Mouse (Mus musculus): ENCODE results near the gene Prr13. TPM values are rescaled to one million over a fixed set of nuclear protein-coding genes. Genes with fewer than 3 reads are reported as not detected.

Gene Prr13
- polyA plus RNA-seq (2012; rRNA removed) (69.0 and 84.6 TPM in 2 replicates), polyA plus RNA-seq (2014; fragmentation: Nextera tagmentation; extraction: Ambion mirVana) (111 and 117 TPM in 2 replicates)

GRCm38 (mm10) chr15:102458904-102459317 is at the start of gene Prr13:
Gene Prr13, plus strand, starts transcription at chr15:102459028.
- peak within 1 kb of the TSS; percentile 55 to 75 for H3K4me3 ChIP-seq (ENCODE audit: insufficient read depth in 1 of 2, low read depth in 2 of 2, low read length in 2 of 2)
- H3K9ac ChIP-seq (replicated peaks): peak within 1 kb of the TSS; percentile 43
- no peaks in the 10 kb centered on the region for H3K27me3 ChIP-seq (ENCODE audit: control insufficient read depth, insufficient read depth, low read length)
- peaks cover 40 to 45% of the 10 kb centered on the region in 2 experiments for H3K4me1 ChIP-seq (replicated peaks; ENCODE audit: control insufficient read depth in 2 of 2, insufficient read depth in 2 of 2, low read length in 1 of 2)
- H3K9me3 ChIP-seq (ENCODE audit: control insufficient read depth, low read length): no peaks in the 10 kb centered on the region
- ATAC-seq (ENCODE audit: insufficient read depth): peak; percentile 79
- TF ChIP-seq CTCF (IDR thresholded peaks at IDR 0.05; ENCODE audit: low read depth): peak; percentile 82
- TF ChIP-seq EP300 (IDR thresholded peaks at IDR 0.05; ENCODE audit: low read depth): no peak
- under 1% methylated on average over 19 of the region's 19 CpGs for WGBS (ENCODE audit: insufficient replicate concordance)
- peak within 1 kb of the TSS; percentile 88 for H3K4me2 ChIP-seq (ENCODE audit: low read depth)
- H3K27ac ChIP-seq: peak within 1 kb of the TSS; percentile 87
- peak; percentile 91 to 95 (median 94) for DNase-seq (ENCODE audit: low read depth in 3 of 3, low spot score in 3 of 3)
- no peaks in the 10 kb centered on the region; the same call in 1 of the 2 replicates for H3K36me3 ChIP-seq (replicated peaks; ENCODE audit: control insufficient read depth, insufficient read depth, low read depth)

- TF ChIP-seq CTCF (IDR thresholded peaks at IDR 0.05; ENCODE audit: low read depth) (no peak), EP300 (IDR thresholded peaks at IDR 0.05; ENCODE audit: low read depth) (no peak)
- Histone ChIP-seq H3K4me3 (ENCODE audit: insufficient read depth in 1 of 2, low read depth in 2 of 2, low read length in 2 of 2) (no peak overlapping the region), H3K27ac (no peak overlapping the region), H3K9me3 (ENCODE audit: control insufficient read depth, low read length) (no peaks in the 10 kb centered on the region), H3K4me2 (ENCODE audit: low read depth) (peak overlapping the region; percentile 11), H3K27me3 (ENCODE audit: control insufficient read depth, insufficient read depth, low read length) (no peaks in the 10 kb centered on the region), H3K4me1 (replicated peaks; ENCODE audit: control insufficient read depth in 2 of 2, insufficient read depth in 2 of 2, low read length in 1 of 2) (peaks cover 17 to 20% of the 10 kb centered on the region in 2 experiments), H3K36me3 (replicated peaks; ENCODE audit: control insufficient read depth, insufficient read depth, low read depth) (peaks cover 55% of the 10 kb centered on the region), H3K9ac (replicated peaks) (peak overlapping the region; percentile 10; the same call in 1 of the 2 replicates)
- WGBS (ENCODE audit: insufficient replicate concordance): 85% methylated on average over 3 of the region's 3 CpGs
- DNase-seq (ENCODE audit: low read depth in 3 of 3, low spot score in 3 of 3) (no peak), ATAC-seq (ENCODE audit: insufficient read depth) (no peak)
Measured at GRCm38 (mm10) chr15:102409286-102409685, 49.5 kb upstream of the Prr13 start.

- peak overlapping the region; percentile 48 for H3K4me2 ChIP-seq (ENCODE audit: low read depth)
- 74% methylated on average over 1 of the region's 1 CpGs for WGBS (ENCODE audit: insufficient replicate concordance)
Measured at GRCm38 (mm10) chr15:102411077-102411476, 47.8 kb upstream of the Prr13 start.

GRCm38 (mm10) chr15:102413687-102414086 is 45.1 kb upstream of the Prr13 start:
- Histone ChIP-seq H3K4me2 (ENCODE audit: low read depth) (no peak overlapping the region), H3K4me3 (ENCODE audit: insufficient read depth in 1 of 2, low read depth in 2 of 2, low read length in 2 of 2) (no peak overlapping the region), H3K9ac (replicated peaks) (no peak overlapping the region), H3K36me3 (replicated peaks; ENCODE audit: control insufficient read depth, insufficient read depth, low read depth) (peaks cover 44% of the 10 kb centered on the region), H3K27ac (no peak overlapping the region), H3K9me3 (ENCODE audit: control insufficient read depth, low read length) (no peaks in the 10 kb centered on the region), H3K4me1 (replicated peaks; ENCODE audit: control insufficient read depth in 2 of 2, insufficient read depth in 2 of 2, low read length in 1 of 2) (peaks cover 4 to 11% of the 10 kb centered on the region in 2 experiments), H3K27me3 (ENCODE audit: control insufficient read depth, insufficient read depth, low read length) (no peaks in the 10 kb centered on the region)
- ATAC-seq (ENCODE audit: insufficient read depth) (no peak), DNase-seq (ENCODE audit: low read depth in 3 of 3, low spot score in 3 of 3) (no peak)
- TF ChIP-seq CTCF (IDR thresholded peaks at IDR 0.05; ENCODE audit: low read depth): no peak
- TF ChIP-seq EP300 (IDR thresholded peaks at IDR 0.05; ENCODE audit: low read depth): no peak

More at GRCm38 (mm10) chr15:102411077-102411476, 47.8 kb upstream of the Prr13 start:
- no peak overlapping the region for H3K27ac ChIP-seq
- no peaks in the 10 kb centered on the region for H3K27me3 ChIP-seq (ENCODE audit: control insufficient read depth, insufficient read depth, low read length)
- ATAC-seq (ENCODE audit: insufficient read depth) (no peak), DNase-seq (ENCODE audit: low read depth in 3 of 3, low spot score in 3 of 3) (no peak)
- no peak overlapping the region for H3K9ac ChIP-seq (replicated peaks)
- no peak overlapping the region for H3K4me3 ChIP-seq (ENCODE audit: insufficient read depth in 1 of 2, low read depth in 2 of 2, low read length in 2 of 2)
- peaks cover 58% of the 10 kb centered on the region for H3K36me3 ChIP-seq (replicated peaks; ENCODE audit: control insufficient read depth, insufficient read depth, low read depth)
- H3K4me1 ChIP-seq (replicated peaks; ENCODE audit: control insufficient read depth in 2 of 2, insufficient read depth in 2 of 2, low read length in 1 of 2): peaks cover 11 to 15% of the 10 kb centered on the region in 2 experiments
- H3K9me3 ChIP-seq (ENCODE audit: control insufficient read depth, low read length): no peaks in the 10 kb centered on the region
- no peak for TF ChIP-seq EP300 (IDR thresholded peaks at IDR 0.05; ENCODE audit: low read depth)
- no peak for TF ChIP-seq CTCF (IDR thresholded peaks at IDR 0.05; ENCODE audit: low read depth)

GRCm38 (mm10) chr15:102417524-102417923 is 41.3 kb upstream of the Prr13 start:
- DNase-seq (ENCODE audit: low read depth in 3 of 3, low spot score in 3 of 3) (no peak), ATAC-seq (ENCODE audit: insufficient read depth) (no peak)
- TF ChIP-seq CTCF (IDR thresholded peaks at IDR 0.05; ENCODE audit: low read depth): no peak
- TF ChIP-seq EP300 (IDR thresholded peaks at IDR 0.05; ENCODE audit: low read depth): no peak
- Histone ChIP-seq H3K9ac (replicated peaks) (no peak overlapping the region), H3K9me3 (ENCODE audit: control insufficient read depth, low read length) (no peaks in the 10 kb centered on the region), H3K4me1 (replicated peaks; ENCODE audit: control insufficient read depth in 2 of 2, insufficient read depth in 2 of 2, low read length in 1 of 2) (no peaks in the 10 kb centered on the region), H3K36me3 (replicated peaks; ENCODE audit: control insufficient read depth, insufficient read depth, low read depth) (peaks cover 16% of the 10 kb centered on the region), H3K4me2 (ENCODE audit: low read depth) (no peak overlapping the region), H3K4me3 (ENCODE audit: insufficient read depth in 1 of 2, low read depth in 2 of 2, low read length in 2 of 2) (no peak overlapping the region), H3K27me3 (ENCODE audit: control insufficient read depth, insufficient read depth, low read length) (no peaks in the 10 kb centered on the region), H3K27ac (no peak overlapping the region)
- WGBS (ENCODE audit: insufficient replicate concordance): 86% methylated on average over 2 of the region's 2 CpGs

Measured in liver, embryonic 14.5 days (tissue).